In the genomic region with DNA sequence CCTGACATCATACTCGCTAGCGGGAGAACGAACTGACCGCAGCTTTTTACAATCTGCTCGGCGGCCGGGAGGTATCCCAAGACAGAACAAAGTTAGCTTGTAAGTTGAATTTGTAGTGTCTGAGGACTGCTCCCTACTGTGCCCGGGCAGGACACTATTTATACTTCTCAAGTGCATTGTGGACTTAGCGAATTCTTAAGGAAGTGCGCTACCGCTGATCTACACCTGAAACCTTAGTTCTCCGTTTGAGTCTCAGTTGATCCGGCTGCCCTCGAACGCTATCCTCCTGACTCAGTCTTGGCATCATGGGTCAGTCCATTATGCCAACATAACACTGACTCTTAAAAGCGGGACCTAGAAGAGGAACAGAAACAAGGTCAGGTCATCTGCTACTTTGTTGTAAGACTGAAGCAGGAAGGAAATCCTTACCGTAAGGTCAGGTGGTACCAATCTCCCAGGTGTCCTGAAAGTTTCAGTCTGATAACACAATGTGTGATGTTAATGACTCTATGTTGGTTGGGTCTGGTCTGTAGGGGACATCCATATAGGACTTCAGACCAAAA, we compare ENCODE assay signal across 8 mouse cellular contexts. TPM values are rescaled to one million over a fixed set of nuclear protein-coding genes. Genes with fewer than 3 reads are reported as not detected.
A peak's percentile ranks its signal among the peaks of the same experiment; 100 is the strongest.
DNase-seq lines count a peak whose midpoint lies in the region; ATAC-seq and TF ChIP-seq lines count a peak whose summit lies in the region.

No protein-coding gene starts in this region.

- peaks cover 6% of the 10 kb centered on the region for H3K4me1 ChIP-seq in spleen, adult 2 months (ENCODE audit: control insufficient read depth, insufficient read depth, insufficient read length)
- H3K4me1 ChIP-seq in forebrain, embryonic 12.5 days: peaks cover 15% of the 10 kb centered on the region
- peaks cover 7 to 12% of the 10 kb centered on the region in 2 experiments for H3K4me1 ChIP-seq in liver, embryonic 14.5 days (replicated peaks; ENCODE audit: control insufficient read depth in 2 of 2, insufficient read depth in 2 of 2, low read length in 1 of 2)

- no peaks in the 10 kb centered on the region for H3K9me3 ChIP-seq in forebrain, embryonic 12.5 days
- H3K9me3 ChIP-seq in liver, embryonic 14.5 days (ENCODE audit: control insufficient read depth, low read length): no peaks in the 10 kb centered on the region

- peak overlapping the region; percentile 87 for H3K4me3 ChIP-seq in spleen, adult 2 months (ENCODE audit: extremely low read depth, insufficient read depth, insufficient read length)
- peak overlapping the region; percentile 61 for H3K4me3 ChIP-seq in forebrain, embryonic 12.5 days (replicated peaks)
- peak overlapping the region; percentile 58 to 83 for H3K4me3 ChIP-seq in liver, embryonic 14.5 days (ENCODE audit: insufficient read depth in 1 of 2, low read depth in 2 of 2, low read length in 2 of 2)

- peaks cover 4% of the 10 kb centered on the region for H3K36me3 ChIP-seq in spleen, adult 2 months (ENCODE audit: control insufficient read depth, insufficient read depth, low read length)
- H3K36me3 ChIP-seq in forebrain, embryonic 12.5 days (replicated peaks): peaks cover 3% of the 10 kb centered on the region; the same call in 1 of the 2 replicates
- no peaks in the 10 kb centered on the region for H3K36me3 ChIP-seq in liver, embryonic 14.5 days (replicated peaks; ENCODE audit: control insufficient read depth, insufficient read depth, low read depth)
- peaks cover under 1% of the 10 kb centered on the region for H3K36me3 ChIP-seq in splenic B cell, adult 2 months (ENCODE audit: control insufficient read depth, insufficient read depth, low read length, poor library complexity, severe bottlenecking)

- under 1% methylated on average over 17 of the region's 17 CpGs for WGBS in spleen, adult 2 months
- WGBS in forebrain, embryonic 12.5 days: 5% methylated on average over 17 of the region's 17 CpGs
- 1% methylated on average over 17 of the region's 17 CpGs for WGBS in liver, embryonic 14.5 days (ENCODE audit: insufficient replicate concordance)

- no peaks in the 10 kb centered on the region for H3K27me3 ChIP-seq in spleen, adult 2 months (ENCODE audit: control insufficient read depth, insufficient read depth, low read length)
- H3K27me3 ChIP-seq in forebrain, embryonic 12.5 days: peaks cover 24% of the 10 kb centered on the region
- H3K27me3 ChIP-seq in liver, embryonic 14.5 days (ENCODE audit: control insufficient read depth, insufficient read depth, low read length): no peaks in the 10 kb centered on the region
- no peaks in the 10 kb centered on the region for H3K27me3 ChIP-seq in splenic B cell, adult 2 months (ENCODE audit: control insufficient read depth, insufficient read depth, low read length, poor library complexity, severe bottlenecking)

- ATAC-seq in forebrain, embryonic 12.5 days (ENCODE audit: low FRiP score): no peak
- no peak for ATAC-seq in liver, embryonic 14.5 days (ENCODE audit: insufficient read depth)

- no peak for TF ChIP-seq EP300 in liver, embryonic 14.5 days (IDR thresholded peaks at IDR 0.05; ENCODE audit: low read depth)

- peak overlapping the region; percentile 61 for H3K9ac ChIP-seq in forebrain, embryonic 12.5 days
- peak overlapping the region; percentile 23 for H3K9ac ChIP-seq in liver, embryonic 14.5 days (replicated peaks)

- peak; percentile 12 to 58 for DNase-seq in spleen, adult 2 months (ENCODE audit: low read depth in 1 of 2, low spot score in 2 of 2)
- no peak for DNase-seq in spleen, postnatal 4 days (ENCODE audit: low spot score in 2 of 2)
- DNase-seq in liver, embryonic 14.5 days (ENCODE audit: low read depth in 3 of 3, low spot score in 3 of 3): peak in 1 of 3 experiments; percentile 31
- peak; percentile 86 for DNase-seq in splenic B cell, adult 2 months (ENCODE audit: low read depth, low spot score)
- DNase-seq in left cerebral cortex, postnatal 36 days (ENCODE audit: low spot score in 2 of 2): no peak
- DNase-seq in kidney, postnatal 4 days: no peak
- no peak for DNase-seq in gastrocnemius, postnatal 36 days

- TF ChIP-seq POLR2A in spleen, adult 2 months (IDR thresholded peaks at IDR 0.05; ENCODE audit: low read depth, low read length): no peak; the same call in none of the 2 replicates

- TF ChIP-seq CTCF in spleen, adult 2 months (IDR thresholded peaks at IDR 0.05; ENCODE audit: extremely low read depth, insufficient read depth, insufficient read length, insufficient replicate concordance): no peak
- TF ChIP-seq CTCF in liver, embryonic 14.5 days (IDR thresholded peaks at IDR 0.05; ENCODE audit: low read depth): no peak

- peak overlapping the region; percentile 78 for H3K4me2 ChIP-seq in forebrain, embryonic 12.5 days
- peak overlapping the region; percentile 88 for H3K4me2 ChIP-seq in liver, embryonic 14.5 days (ENCODE audit: low read depth)

- intact Hi-C loops in left cerebral cortex, postnatal 36 days (cut with DNase I): loop anchor here (1.0 kb wide), 1 partner anchor 8 kb away; a partner anchor contains a TSS
- intact Hi-C loops in gastrocnemius, postnatal 36 days (cut with DNase I): no loop called here

- H3K27ac ChIP-seq in spleen, adult 2 months (ENCODE audit: insufficient read depth, low read length): peak overlapping the region; percentile 78
- H3K27ac ChIP-seq in forebrain, embryonic 12.5 days: no peak overlapping the region
- H3K27ac ChIP-seq in liver, embryonic 14.5 days: no peak overlapping the region

RNA-seq across cellular contexts. Expression of a gene that starts 0.5 kb away (rescaled TPM):
- 63.0 and 68.8 TPM in 2 replicates for polyA plus RNA-seq in spleen, adult 2 months (2012; rRNA removed)
- 15.6 and 17.6 TPM in 2 replicates for polyA plus RNA-seq in forebrain, embryonic 12.5 days (2016; fragmentation: Nextera tagmentation; extraction: Ambion mirVana)
- 3.4 and 3.6 TPM in 2 replicates for polyA plus RNA-seq in liver, embryonic 14.5 days (2012; rRNA removed)
- 2.5 and 3.2 TPM in 2 replicates for polyA plus RNA-seq in liver, embryonic 14.5 days (2014; fragmentation: Nextera tagmentation; extraction: Ambion mirVana)
- 10 to 100 TPM; 31.0 to 36.5 TPM for total RNA-seq in left cerebral cortex, postnatal 36 days (2021)
- 10 to 100 TPM; 16.5 to 17.8 TPM for total RNA-seq in gastrocnemius, postnatal 36 days (2021)

RNA-seq across cellular contexts. Expression of a gene that starts 8.4 kb away (rescaled TPM):
- polyA plus RNA-seq in spleen, adult 2 months (2012; rRNA removed): 4.8 and 5.2 TPM in 2 replicates
- polyA plus RNA-seq in forebrain, embryonic 12.5 days (2016; fragmentation: Nextera tagmentation; extraction: Ambion mirVana): 9.8 and 11.1 TPM in 2 replicates
- polyA plus RNA-seq in liver, embryonic 14.5 days (2012; rRNA removed): 1.5 and 2.0 TPM in 2 replicates
- polyA plus RNA-seq in liver, embryonic 14.5 days (2014; fragmentation: Nextera tagmentation; extraction: Ambion mirVana): 1.8 and 2.3 TPM in 2 replicates
- 10 to 100 TPM in 1 of 2 experiments, 1 to 10 TPM in 1; 6.3 to 11.2 TPM for total RNA-seq in left cerebral cortex, postnatal 36 days (2021)
- total RNA-seq in gastrocnemius, postnatal 36 days (2021): 1 to 10 TPM; 1.4 to 1.5 TPM

RNA-seq across cellular contexts. Expression of a gene that starts 57.8 kb away (rescaled TPM):
- polyA plus RNA-seq in spleen, adult 2 months (2012; rRNA removed): 1.2 and 1.4 TPM in 2 replicates
- polyA plus RNA-seq in forebrain, embryonic 12.5 days (2016; fragmentation: Nextera tagmentation; extraction: Ambion mirVana): 1.7 and 3.0 TPM in 2 replicates
- 0.58 and 0.89 TPM in 2 replicates for polyA plus RNA-seq in liver, embryonic 14.5 days (2012; rRNA removed)
- polyA plus RNA-seq in liver, embryonic 14.5 days (2014; fragmentation: Nextera tagmentation; extraction: Ambion mirVana): 0.59 and 1.0 TPM in 2 replicates
- total RNA-seq in left cerebral cortex, postnatal 36 days (2021): under 1 TPM; 0.22 to 0.45 TPM
- 1 to 10 TPM in 1 of 2 experiments, under 1 TPM in 1; 0.92 to 1.4 TPM for total RNA-seq in gastrocnemius, postnatal 36 days (2021)

Comparison
In these comparisons a context has a peak if more than half of its experiments do, and no peak if none do; other contexts are left out.
1. DNase-seq: peak in spleen, adult 2 months (2 of 2) and splenic B cell, adult 2 months (single experiment); none in spleen, postnatal 4 days (0 of 2), left cerebral cortex, postnatal 36 days (0 of 2), kidney, postnatal 4 days (0 of 2) and gastrocnemius, postnatal 36 days (0 of 2).
2. Peak in every context shown above with its lines, with median percentiles within 50 percentile points of each other: H3K4me3 ChIP-seq.